8 mouse cellular contexts compared by ENCODE assay signal in genomic region chr9:65629025-65629766, GRCm38 (mm10). TPM values are rescaled to one million over a fixed set of nuclear protein-coding genes. Genes with fewer than 3 reads are reported as not detected.
DNase-seq lines count a peak whose midpoint lies in the region; TF ChIP-seq lines count a peak whose summit lies in the region.

TSS of gene Rbpms2 (plus strand) at chr9:65629648.

- no peak for TF ChIP-seq POLR2A in thymus, adult 2 months (IDR thresholded peaks at IDR 0.05; ENCODE audit: control insufficient read depth, extremely low read depth, insufficient read depth, low read length, poor library complexity)

- no peaks in the 10 kb centered on the region for H3K36me3 ChIP-seq in embryonic facial prominence, embryonic 10.5 days (replicated peaks)
- H3K36me3 ChIP-seq in macrophage (ENCODE audit: inconsistent target): no peaks in the 10 kb centered on the region
- no peaks in the 10 kb centered on the region for H3K36me3 ChIP-seq in thymus, adult 2 months (ENCODE audit: control insufficient read depth, insufficient read depth, low read length)

- intact Hi-C loops in heart, postnatal 10 days (cut with DNase I): loop anchor here (2.0 kb wide), 1 partner anchor 32 kb away; no protein-coding TSS in a partner anchor

- H3K27me3 ChIP-seq in embryonic facial prominence, embryonic 10.5 days (replicated peaks; ENCODE audit: low read depth, poor library complexity, severe bottlenecking): peaks cover 79% of the 10 kb centered on the region
- H3K27me3 ChIP-seq in thymus, adult 2 months (ENCODE audit: control insufficient read depth, insufficient read depth, low read length): peaks cover 27% of the 10 kb centered on the region

- H3K4me3 ChIP-seq in layer of hippocampus, adult 2 months: peak within 1 kb of the TSS; percentile 60
- peak within 1 kb of the TSS; percentile 74 for H3K4me3 ChIP-seq in embryonic facial prominence, embryonic 10.5 days
- H3K4me3 ChIP-seq in macrophage (ENCODE audit: inconsistent target): peak within 1 kb of the TSS; percentile 3; the same call in 1 of the 2 replicates
- H3K4me3 ChIP-seq in thymus, adult 2 months (ENCODE audit: control insufficient read depth, insufficient read depth, low read length): peak within 1 kb of the TSS; percentile 60

- H3K79me2 ChIP-seq in macrophage (ENCODE audit: inconsistent target): no peaks in the 10 kb centered on the region

- peaks cover 33% of the 10 kb centered on the region for H3K4me1 ChIP-seq in embryonic facial prominence, embryonic 10.5 days
- peaks cover 15% of the 10 kb centered on the region for H3K4me1 ChIP-seq in thymus, adult 2 months (replicated peaks; ENCODE audit: control insufficient read depth, insufficient read depth, low read length)

- TF ChIP-seq CTCF in layer of hippocampus, adult 2 months (conservative IDR thresholded peaks at IDR 0.05): no peak
- TF ChIP-seq CTCF in thymus, adult 2 months (IDR thresholded peaks at IDR 0.05; ENCODE audit: borderline replicate concordance, control insufficient read depth, extremely low read depth, insufficient read depth, low read length, poor library complexity): no peak

- under 1% methylated on average over 40 of the region's 40 CpGs for WGBS in embryonic facial prominence, embryonic 10.5 days
- WGBS in macrophage (ENCODE audit: missing documents): 7% methylated on average over 35 of the region's 40 CpGs
- WGBS in thymus, adult 2 months: 7% methylated on average over 39 of the region's 40 CpGs

- no peak for DNase-seq in layer of hippocampus, adult 2 months (ENCODE audit: low spot score in 2 of 2)
- no peak for DNase-seq in layer of hippocampus, postnatal 36 days
- peak; percentile 54 for DNase-seq in embryonic facial prominence, embryonic 10.5 days (ENCODE audit: low spot score)
- peak; percentile 67 to 72 for DNase-seq in heart, postnatal 10 days
- DNase-seq in kidney, postnatal 25 days: peak; percentile 73 to 88
- DNase-seq in thymus, adult 2 months: peak; percentile 33
- no peak for DNase-seq in spleen, adult 12 weeks (ENCODE audit: low spot score)

- H3K27ac ChIP-seq in layer of hippocampus, adult 2 months: peak within 1 kb of the TSS; percentile 55; the same call in 1 of the 2 replicates
- peak within 1 kb of the TSS; percentile 85 for H3K27ac ChIP-seq in embryonic facial prominence, embryonic 10.5 days (replicated peaks)
- no peak within 1 kb of the TSS for H3K27ac ChIP-seq in macrophage
- H3K27ac ChIP-seq in thymus, adult 2 months (ENCODE audit: control insufficient read depth, insufficient read depth, low read length): no peak within 1 kb of the TSS

- H3K9me3 ChIP-seq in embryonic facial prominence, embryonic 10.5 days: no peaks in the 10 kb centered on the region

RNA-seq across cellular contexts. Expression of gene Rbpms2, which starts in this region (rescaled TPM):
- 1 to 10 TPM; 2.1 to 2.8 TPM for total RNA-seq in layer of hippocampus, adult 2 months (2021)
- 1 to 10 TPM; 3.2 to 4.0 TPM for total RNA-seq in layer of hippocampus, postnatal 36 days (2021)
- 26.2 and 26.4 TPM in 2 replicates for polyA plus RNA-seq in embryonic facial prominence, embryonic 10.5 days (2016; fragmentation: Nextera tagmentation; extraction: Ambion mirVana)
- total RNA-seq in heart, postnatal 10 days (2021): 10 to 100 TPM; 54.4 to 57.7 TPM
- total RNA-seq in macrophage (2018; cell fraction: chromatin; rRNA removed): under 1 TPM in 3 of 26 experiments, not detected in 23; 0.44 to 0.67 (median 0.62) TPM
- under 1 TPM in 15 of 26 experiments, not detected in 11; 0.07 to 0.52 (median 0.22) TPM for total RNA-seq in macrophage (2018; cell fraction: cytosol; rRNA removed)
- total RNA-seq in macrophage (2018; cell fraction: nucleus; rRNA removed): under 1 TPM in 3 of 26 experiments, not detected in 23; 0.36 to 0.56 (median 0.42) TPM
- polyA plus RNA-seq in macrophage (2018): 0.14 to 0.42 TPM (median 0.28 TPM) in 3 replicates
- polyA plus RNA-seq in thymus, adult 2 months (2012; rRNA removed): 10.5 and 11.5 TPM in 2 replicates

Comparison
In these comparisons a context has a peak if more than half of its experiments do, and no peak if none do; other contexts are left out.
1. RNA of gene Rbpms2 (total RNA-seq): 54.4 to 57.7 TPM in heart, postnatal 10 days; 3.2 to 4.0 TPM in layer of hippocampus, postnatal 36 days and 2.1 to 2.8 TPM in layer of hippocampus, adult 2 months; every median in the first group is over 10 times any median in the second.
2. DNase-seq: peak in embryonic facial prominence, embryonic 10.5 days (single experiment), heart, postnatal 10 days (2 of 2), kidney, postnatal 25 days (2 of 2) and thymus, adult 2 months (single experiment); none in layer of hippocampus, adult 2 months (0 of 2), layer of hippocampus, postnatal 36 days (0 of 2) and spleen, adult 12 weeks (single experiment).
3. H3K27ac ChIP-seq: peak in layer of hippocampus, adult 2 months (single experiment) and embryonic facial prominence, embryonic 10.5 days (single experiment); none in macrophage (single experiment) and thymus, adult 2 months (single experiment).
4. H3K4me3 ChIP-seq: peak in every context shown above with its lines; median percentile 74 in embryonic facial prominence, embryonic 10.5 days; 60 in layer of hippocampus, adult 2 months; 60 in thymus, adult 2 months; 3 in macrophage.